Mouse (Mus musculus) frontal cortex, postnatal 25 days (tissue): ENCODE data around the gene Trp53.
"Not testable (repeated sequence)": the region's sequence is repeated elsewhere in the genome, so short reads cannot be mapped to it uniquely, and the experiment has no call there.

ENCODE experiments used
- DNase-seq, 2 experiments: peaks; one replicate each; pipeline ENCODE4 v3.0.0; 2022; ENCODE audit warnings: low spot score in 2 of 2

Trp53 gene

DNA sequence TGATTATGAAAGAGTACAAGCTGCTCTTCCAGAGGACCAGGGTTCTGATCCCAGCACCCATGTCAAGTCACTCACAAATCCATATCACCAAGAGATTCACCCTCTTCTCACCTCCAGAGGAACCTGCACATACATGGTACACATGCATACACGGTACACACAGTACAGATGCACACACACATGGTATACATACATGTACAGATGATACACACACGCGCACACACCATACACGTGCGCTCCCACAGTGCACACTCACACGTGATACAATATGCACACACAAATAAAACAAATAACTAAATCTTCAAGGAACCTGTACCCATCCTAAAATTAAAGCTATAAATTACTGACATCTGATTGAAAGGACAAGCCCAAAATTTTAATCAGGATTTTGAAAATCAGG lies 14.7 kb downstream of the Trp53 start:
- DNase-seq = no peak

GRCm38 (mm10) chr11:69599436-69599835 lies 19.3 kb downstream of the Trp53 start:
- no peak for DNase-seq

DNA sequence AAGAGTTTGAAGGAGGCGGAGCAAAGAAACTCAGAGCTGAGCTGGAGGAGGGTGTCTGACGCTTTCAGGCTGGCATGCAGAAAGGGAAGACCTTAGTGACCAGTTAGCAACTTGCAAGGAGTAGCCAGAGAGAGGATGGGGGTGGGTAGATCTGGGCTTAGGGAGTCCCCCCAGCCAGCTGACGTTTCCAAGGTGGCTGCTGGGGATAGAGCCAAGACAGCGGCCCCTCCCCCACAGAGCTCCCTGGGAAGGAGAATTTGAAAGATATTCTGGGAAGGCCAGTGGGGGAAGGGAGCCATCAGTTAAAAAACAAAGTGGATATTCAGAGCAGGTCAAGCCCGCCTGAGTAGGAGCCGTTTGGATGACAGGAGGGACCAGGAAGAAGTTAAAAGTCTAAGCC lies 19.9 kb downstream of the Trp53 start:
- peak; percentile 38 to 59 for DNase-seq

GRCm38 (mm10) chr11:69601768-69602167 lies 21.6 kb downstream of the Trp53 start:
- no peak for DNase-seq

DNA sequence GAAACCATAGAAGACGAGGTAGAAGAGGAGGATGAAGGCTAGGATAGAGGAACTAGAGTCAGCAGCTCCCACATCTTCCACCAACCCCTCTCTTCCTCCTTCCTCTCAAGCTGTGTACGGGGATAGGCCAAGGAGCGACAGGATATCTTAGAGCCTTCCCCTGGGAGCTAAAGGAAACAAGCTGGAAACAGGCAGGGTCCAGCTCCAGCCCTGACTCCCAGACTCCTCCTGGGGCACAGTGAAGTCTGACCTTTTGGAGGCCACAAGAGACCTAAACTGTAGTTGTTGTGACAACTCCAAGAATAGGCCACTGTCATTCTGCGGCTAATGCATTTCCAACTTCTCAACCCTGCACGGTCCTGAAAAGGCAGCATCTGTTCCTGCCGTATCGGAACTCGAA lies 23.4 kb downstream of the Trp53 start:
- DNase-seq = no peak

GRCm38 (mm10) chr11:69604347-69604746 lies 24.2 kb downstream of the Trp53 start:
- DNase-seq = no peak

GRCm38 (mm10) chr11:69604795-69605664 lies 24.9 kb downstream of the Trp53 start:
- no peak for DNase-seq

- peak; percentile 57 to 59 for DNase-seq
Measured at GRCm38 (mm10) chr11:69605726-69606490, 25.7 kb downstream of the Trp53 start, which contains the start of gene Atp1b2. Gene Atp1b2, minus strand, starts transcription at chr11:69605942.

- DNase-seq = no peak
Measured at GRCm38 (mm10) chr11:69606491-69606795, 26.3 kb downstream of the Trp53 start.

GRCm38 (mm10) chr11:69606832-69607231 lies 26.7 kb downstream of the Trp53 start:
- DNase-seq = no peak

GRCm38 (mm10) chr11:69608525-69608924 lies 28.4 kb downstream of the Trp53 start:
- DNase-seq = no peak

DNA sequence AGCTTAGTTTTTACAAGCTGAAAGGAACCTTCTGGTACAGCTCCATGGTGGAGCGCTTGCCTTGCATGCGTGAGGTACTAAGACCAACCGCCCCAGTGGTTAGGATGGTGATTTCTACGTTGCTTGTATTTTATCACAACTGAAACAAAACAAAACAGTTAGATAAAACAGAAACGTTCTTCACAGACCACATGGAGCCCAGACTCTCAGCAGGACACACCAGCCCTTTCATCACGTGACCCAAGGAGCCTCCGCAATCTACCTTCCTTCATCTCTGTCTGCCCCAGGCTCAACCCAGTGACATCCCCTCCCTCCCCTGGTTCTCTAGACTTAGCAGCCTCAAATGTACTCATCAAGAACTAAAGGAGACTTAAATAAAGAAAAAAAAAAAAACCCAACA lies 29.3 kb downstream of the Trp53 start:
- no peak for DNase-seq

DNA sequence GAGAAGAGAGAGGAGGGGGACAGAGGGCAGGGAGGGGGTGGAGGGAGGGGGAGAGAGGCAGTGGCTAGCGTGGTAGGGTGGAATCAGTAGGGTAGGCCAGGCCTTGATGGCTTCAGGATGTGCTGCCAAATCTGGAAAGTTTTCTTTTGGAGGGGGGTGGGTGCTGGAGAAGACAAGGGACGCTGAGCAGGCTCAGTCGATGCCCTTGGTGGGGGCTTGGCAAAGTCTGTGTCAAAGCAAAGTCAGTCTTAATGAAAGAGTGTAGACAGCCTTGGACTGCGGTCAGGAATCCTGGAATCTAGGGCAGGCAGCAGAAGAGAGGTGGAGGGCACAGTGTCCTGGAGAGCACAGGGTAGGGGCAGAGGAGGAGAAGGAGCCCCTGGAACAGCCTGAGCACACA lies 30.7 kb downstream of the Trp53 start:
- no peak for DNase-seq

DNA sequence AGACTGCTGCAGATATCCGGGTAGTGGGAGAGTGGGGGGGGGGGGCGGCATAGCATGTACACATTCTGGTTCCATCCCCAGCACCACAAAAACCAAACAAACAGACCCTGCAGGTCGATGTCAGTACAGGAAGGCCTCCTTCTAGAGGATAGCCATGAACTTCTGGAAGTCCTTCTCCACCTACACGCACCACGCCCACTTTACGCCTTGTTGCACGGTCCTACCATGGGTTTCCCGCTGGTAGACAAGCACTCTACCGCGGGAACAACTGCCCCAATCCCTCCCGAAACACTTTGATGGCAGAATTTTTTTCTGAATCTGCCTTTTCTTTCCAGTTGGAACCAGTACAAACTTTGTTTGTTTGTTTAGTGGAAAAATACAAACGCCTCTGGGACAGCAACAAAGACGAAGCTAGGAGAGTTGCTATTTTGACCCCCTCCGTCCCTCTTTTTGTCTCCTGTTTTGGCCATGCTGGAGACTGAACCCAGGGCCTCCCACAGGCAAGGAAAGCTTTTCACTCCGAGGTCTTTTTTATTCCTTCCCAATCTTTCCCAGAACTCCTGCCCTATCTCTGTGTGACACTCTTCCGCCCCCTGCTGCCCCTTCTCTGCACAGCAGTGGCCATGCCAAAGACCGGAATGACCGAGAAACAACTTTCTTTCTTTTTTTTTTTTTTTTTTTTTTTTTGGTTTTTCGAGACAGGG lies 33.5 kb downstream of the Trp53 start:
- DNase-seq = peak; percentile 59 to 75

DNA sequence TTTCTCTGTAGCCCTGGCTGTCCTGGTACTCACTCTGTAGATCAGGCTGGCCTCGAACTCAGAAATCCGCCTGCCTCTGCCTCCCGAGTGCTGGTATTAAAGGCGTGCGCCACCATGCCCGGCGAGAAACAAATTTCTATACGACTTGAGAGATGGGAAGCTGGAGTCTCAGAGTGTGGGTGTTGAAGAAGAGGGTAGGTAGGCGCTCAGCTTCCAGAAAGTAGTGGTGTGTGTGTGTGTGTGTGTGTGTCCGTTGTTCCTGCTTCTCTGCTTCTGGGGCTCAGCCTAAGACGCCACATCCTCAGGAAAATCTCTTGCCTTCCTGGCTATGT lies 34.1 kb downstream of the Trp53 start:
- DNase-seq = not testable (repeated sequence)

GRCm38 (mm10) chr11:69616781-69617180 lies 36.6 kb downstream of the Trp53 start:
- DNase-seq = no peak

DNA sequence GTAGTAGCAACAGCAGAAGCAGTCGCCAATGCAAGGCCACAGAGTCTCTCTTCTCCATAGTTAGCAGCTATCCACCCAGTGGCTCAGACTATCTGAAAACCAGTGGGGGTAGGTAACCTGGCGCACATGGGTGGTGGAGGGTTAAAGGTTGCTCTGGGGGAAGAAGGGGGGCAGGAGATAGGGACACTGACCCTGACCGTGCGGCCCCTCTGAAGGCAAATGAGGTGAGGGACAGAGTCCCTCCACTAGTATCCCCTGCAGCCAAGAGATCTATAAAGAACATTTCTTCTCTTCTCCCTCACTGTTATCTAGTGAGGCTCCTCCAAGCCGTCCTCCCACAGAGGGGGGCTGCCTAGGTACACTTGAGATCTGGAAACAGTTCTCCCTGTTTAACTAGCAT lies 37.6 kb downstream of the Trp53 start, which contains the start of gene Shbg:
Shbg (minus strand) TSS at position 101 of the 400 bp plus-strand sequence.
- no peak for DNase-seq

GRCm38 (mm10) chr11:69620394-69621081 lies 40.4 kb downstream of the Trp53 start:
- no peak for DNase-seq

DNA sequence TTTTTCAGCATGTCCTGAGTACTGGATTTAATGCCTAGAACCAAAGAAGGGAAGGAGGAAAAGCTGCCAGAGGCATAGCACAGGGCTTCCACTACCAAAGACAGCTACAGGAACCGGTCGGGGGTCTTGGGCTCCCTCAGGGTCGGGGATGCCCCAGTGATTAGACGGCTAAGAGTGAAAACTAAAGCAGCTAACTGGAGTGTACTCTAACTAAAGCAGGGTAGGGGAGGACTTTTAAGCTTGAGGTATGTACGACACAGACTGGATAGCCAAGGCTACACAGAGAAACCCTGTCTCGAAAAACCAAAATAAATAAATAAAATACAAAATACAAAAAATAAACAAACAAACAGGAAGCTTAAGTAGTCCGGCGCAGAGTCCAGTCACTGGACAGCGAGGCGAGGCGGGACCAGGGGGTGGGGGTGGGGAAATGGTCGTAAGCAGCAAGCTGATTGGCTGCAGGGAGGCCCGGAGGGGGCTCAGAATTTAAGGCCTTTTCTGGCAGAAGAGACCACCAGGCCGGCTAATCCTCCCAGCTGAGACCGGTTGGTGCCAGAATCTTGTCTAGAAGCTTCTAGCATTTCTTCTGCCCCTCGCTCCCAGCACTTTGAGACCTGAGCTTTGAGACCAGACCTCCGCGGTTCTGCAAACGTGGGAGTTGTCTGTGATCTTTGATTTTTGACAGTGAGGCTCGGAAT lies 41.6 kb downstream of the Trp53 start, which contains the start of gene Sat2:
Sat2 (plus strand) TSS at position 454 of the 698 bp plus-strand sequence.
- no peak for DNase-seq

- no peak for DNase-seq
Measured at GRCm38 (mm10) chr11:69622406-69622805, 42.2 kb downstream of the Trp53 start.

DNA sequence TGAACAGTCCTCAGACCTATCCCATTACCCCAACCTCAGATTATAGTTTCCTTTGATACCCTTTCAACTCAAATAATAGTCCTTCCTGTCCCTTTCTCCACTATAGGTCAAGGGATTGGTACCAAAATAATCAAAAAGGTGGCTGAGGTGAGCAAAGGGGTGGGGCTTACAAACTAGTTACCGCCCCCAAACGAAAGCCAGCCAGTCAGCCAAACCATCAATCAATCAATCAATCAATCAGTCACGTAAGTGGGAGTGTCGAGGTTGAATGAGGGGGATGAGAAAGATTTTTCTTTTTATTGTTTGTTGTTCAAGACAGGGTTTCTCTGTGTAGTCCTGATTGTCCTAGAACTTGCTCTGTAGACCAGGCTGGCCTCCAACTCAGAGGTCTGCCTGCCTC lies 42.8 kb downstream of the Trp53 start:
- DNase-seq = no peak
